Mouse (Mus musculus): Measurements from ENCODE around the gene Wrb. TPM values are rescaled to one million over a fixed set of nuclear protein-coding genes. Genes with fewer than 3 reads are reported as not detected.

Gene Wrb
- total and polyA plus RNA-seq, 3 experiments = 34.5 to 58.8 (median 45.2) TPM

DNA sequence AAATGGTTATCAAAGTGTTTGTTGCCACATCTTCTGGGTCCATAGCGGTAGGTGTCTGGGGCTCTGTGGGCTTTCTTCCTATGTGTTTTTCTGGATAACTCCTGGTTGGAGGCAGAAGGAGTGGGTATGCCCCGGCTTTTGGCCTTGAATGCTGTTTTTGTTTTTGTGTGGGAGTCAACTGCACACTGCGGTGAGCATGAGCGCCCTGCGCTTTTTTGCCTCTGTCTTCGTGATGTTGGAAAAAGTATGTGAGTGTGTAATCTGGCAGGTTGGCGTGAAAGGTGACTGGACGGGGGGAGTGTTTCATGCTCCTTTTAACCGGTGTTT is 55.5 kb downstream of the Wrb start:
- H3K27ac ChIP-seq (ENCODE audit: insufficient read depth, low read depth) = no peak overlapping the region
- H3K27me3 ChIP-seq (replicated peaks) = no peaks in the 10 kb centered on the region
- dilution Hi-C loops (cut with MboI; ENCODE audit: extremely low pct_ligation_motif_present, extremely low pct_unique_long_range_greater_than_20kb, low sequenced_read_pairs) = no loop called here
- in situ Hi-C loops (cut with MboI; ENCODE audit: low pct_ligation_motif_present, low pct_unique_long_range_greater_than_20kb, low sequenced_read_pairs) = no loop called here
- H3K4me2 ChIP-seq (ENCODE audit: insufficient read depth, low read depth, poor library complexity, severe bottlenecking) = no peak overlapping the region
- DNase-seq (ENCODE audit: extremely low read depth) = no peak
- no peaks in the 10 kb centered on the region for H3K36me3 ChIP-seq (replicated peaks in 1 of 2; ENCODE audit: control insufficient read depth in 1 of 2, insufficient read depth in 1 of 2, low read length in 1 of 2)
- H3K4me3 ChIP-seq (replicated peaks in 1 of 3; ENCODE audit: low read depth in 2 of 3, low read length in 2 of 3, poor library complexity in 1 of 3) = no peak overlapping the region
- H3K9me3 ChIP-seq (replicated peaks; ENCODE audit: low read length) = no peaks in the 10 kb centered on the region
- no peak for TF ChIP-seq JUN (IDR thresholded peaks at IDR 0.05; ENCODE audit: insufficient read depth, low read depth, low read length)
- TF ChIP-seq MAFK (IDR thresholded peaks at IDR 0.05; ENCODE audit: insufficient replicate concordance, low read length) = no peak
- TF ChIP-seq HCFC1 (IDR thresholded peaks at IDR 0.05; ENCODE audit: low read depth, low read length) = no peak
- no peak for TF ChIP-seq ZKSCAN1 (IDR thresholded peaks at IDR 0.05; ENCODE audit: borderline replicate concordance, low read depth, low read length)
- no peak for TF ChIP-seq ETS1 (conservative IDR thresholded peaks at IDR 0.05; ENCODE audit: low read depth, low read length)
- TF ChIP-seq CHD2 (IDR thresholded peaks at IDR 0.05; ENCODE audit: low read length) = no peak
- no peak for TF ChIP-seq BHLHE40 (IDR thresholded peaks at IDR 0.05; ENCODE audit: low read depth, low read length)
- TF ChIP-seq MYC (IDR thresholded peaks at IDR 0.05; ENCODE audit: low read depth, low read length) = no peak
- no peak for TF ChIP-seq SIN3A (IDR thresholded peaks at IDR 0.05; ENCODE audit: low read length)
- TF ChIP-seq RAD21 (IDR thresholded peaks at IDR 0.05; ENCODE audit: low read depth, low read length) = no peak
- no peak for TF ChIP-seq RCOR1 (conservative IDR thresholded peaks at IDR 0.05; ENCODE audit: low read depth, low read length)
- no peak for TF ChIP-seq EP300 (IDR thresholded peaks at IDR 0.05; ENCODE audit: low read length)
- TF ChIP-seq SMC3 (IDR thresholded peaks at IDR 0.05; ENCODE audit: low read depth, low read length) = no peak
- no peak for TF ChIP-seq TCF12 (IDR thresholded peaks at IDR 0.05; ENCODE audit: low read depth, low read length)
- no peak for TF ChIP-seq NRF1 (IDR thresholded peaks at IDR 0.05; ENCODE audit: low read depth, low read length)
- TF ChIP-seq MAZ (IDR thresholded peaks at IDR 0.05; ENCODE audit: low read depth, low read length) = no peak
- TF ChIP-seq MEF2A (IDR thresholded peaks at IDR 0.05; ENCODE audit: borderline replicate concordance, low read depth, low read length) = no peak
- TF ChIP-seq E2F4 (IDR thresholded peaks at IDR 0.05; ENCODE audit: insufficient replicate concordance, low read depth, low read length) = no peak
- no peak for TF ChIP-seq IRF4 (IDR thresholded peaks at IDR 0.05; ENCODE audit: low read depth, low read length)
- H3K79me2 ChIP-seq (replicated peaks; ENCODE audit: control insufficient read depth, extremely low read depth, insufficient read depth, poor library complexity, severe bottlenecking) = no peaks in the 10 kb centered on the region
- 0 out of 4 replicates have a peak, but pooled peaks cover 0 to 3% of the 10 kb centered on the region in 2 experiments for H3K4me1 ChIP-seq (ENCODE audit: control insufficient read depth in 1 of 2, insufficient read depth in 2 of 2)
- no peak overlapping the region for H3K9ac ChIP-seq (ENCODE audit: insufficient read depth, low read depth)

DNA sequence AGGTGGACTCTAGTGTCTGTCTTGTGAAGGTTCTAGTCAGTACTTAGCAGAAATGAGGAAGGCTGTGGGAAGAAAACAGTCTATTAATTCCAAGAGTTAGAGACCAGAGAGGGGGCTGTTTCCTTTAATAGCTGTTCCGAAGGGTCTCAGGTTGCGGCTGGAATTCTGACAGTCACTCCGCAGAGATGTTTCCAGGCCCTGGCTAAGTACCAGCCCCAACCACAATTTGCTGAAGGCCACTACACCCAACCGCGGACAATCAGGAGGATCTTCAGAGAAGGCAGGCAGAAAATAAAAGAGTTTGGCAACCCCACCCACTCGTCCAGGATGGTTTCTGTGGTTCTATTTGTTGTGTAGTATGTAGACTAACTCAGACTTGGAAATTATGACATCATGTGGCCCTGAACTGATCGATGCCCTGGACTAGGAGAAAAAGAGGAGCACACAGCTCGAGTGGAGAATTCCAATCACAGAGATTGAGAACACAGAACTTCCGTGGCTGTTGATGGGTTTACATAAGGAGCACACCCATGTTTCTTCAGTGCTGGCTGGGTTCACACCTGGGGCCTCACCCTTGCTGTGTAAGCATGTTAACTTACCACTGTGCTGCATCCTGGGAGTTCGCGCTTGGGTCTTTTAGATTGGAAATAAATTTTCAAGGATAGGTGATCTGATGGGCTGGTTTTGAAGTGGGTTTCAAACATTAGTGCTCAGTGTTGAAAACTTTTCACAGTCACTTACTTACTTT is 56.5 kb downstream of the Wrb start:
- peaks cover 2 to 3% of the 10 kb centered on the region in 2 experiments; a peak in 2 of 4 replicates for H3K4me1 ChIP-seq (ENCODE audit: control insufficient read depth in 1 of 2, insufficient read depth in 2 of 2)
- DNase-seq (ENCODE audit: extremely low read depth) = no peak
- no peak overlapping the region for H3K4me2 ChIP-seq (ENCODE audit: insufficient read depth, low read depth, poor library complexity, severe bottlenecking)
- H3K9ac ChIP-seq (ENCODE audit: insufficient read depth, low read depth) = no peak overlapping the region
- H3K4me3 ChIP-seq (replicated peaks in 1 of 3; ENCODE audit: low read depth in 2 of 3, low read length in 2 of 3, poor library complexity in 1 of 3) = no peak overlapping the region
- no peaks in the 10 kb centered on the region for H3K79me2 ChIP-seq (replicated peaks; ENCODE audit: control insufficient read depth, extremely low read depth, insufficient read depth, poor library complexity, severe bottlenecking)
- in situ Hi-C loops (cut with MboI; ENCODE audit: low pct_ligation_motif_present, low pct_unique_long_range_greater_than_20kb, low sequenced_read_pairs) = no loop called here
- no peaks in the 10 kb centered on the region for H3K27me3 ChIP-seq (replicated peaks)
- dilution Hi-C loops (cut with MboI; ENCODE audit: extremely low pct_ligation_motif_present, extremely low pct_unique_long_range_greater_than_20kb, low sequenced_read_pairs) = no loop called here
- TF ChIP-seq E2F4 (IDR thresholded peaks at IDR 0.05; ENCODE audit: insufficient replicate concordance, low read depth, low read length) (no peak), MEF2A (IDR thresholded peaks at IDR 0.05; ENCODE audit: borderline replicate concordance, low read depth, low read length) (no peak)
- no peaks in the 10 kb centered on the region for H3K9me3 ChIP-seq (replicated peaks; ENCODE audit: low read length)
- H3K27ac ChIP-seq (ENCODE audit: insufficient read depth, low read depth) = no peak overlapping the region
- no peaks in the 10 kb centered on the region for H3K36me3 ChIP-seq (replicated peaks in 1 of 2; ENCODE audit: control insufficient read depth in 1 of 2, insufficient read depth in 1 of 2, low read length in 1 of 2)

Other genes starting within 250 kb of the Wrb start
- gene Psmg1, start 154.4 kb upstream of the Wrb start, total RNA-seq (2012; rRNA removed) = 134 and 146 TPM in 2 replicates
- gene Psmg1, start 154.4 kb upstream of the Wrb start, total RNA-seq (2014; rRNA removed) = 250 and 256 TPM in 2 replicates
- 198 and 220 TPM in 2 replicates for gene Psmg1, start 154.4 kb upstream of the Wrb start, polyA plus RNA-seq (2012; ENCODE audit: insufficient read length, low read depth)
- 7.1 and 8.1 TPM in 2 replicates for gene Brwd1, start 62.9 kb upstream of the Wrb start, total RNA-seq (2012; rRNA removed)
- gene Brwd1, start 62.9 kb upstream of the Wrb start, total RNA-seq (2014; rRNA removed) = 4.3 and 4.4 TPM in 2 replicates
- gene Brwd1, start 62.9 kb upstream of the Wrb start, polyA plus RNA-seq (2012; ENCODE audit: insufficient read length, low read depth) = 3.4 and 4.4 TPM in 2 replicates
- 243 and 304 TPM in 2 replicates for gene Hmgn1, start 17.7 kb upstream of the Wrb start, total RNA-seq (2012; rRNA removed)
- gene Hmgn1, start 17.7 kb upstream of the Wrb start, total RNA-seq (2014; rRNA removed) = 394 and 426 TPM in 2 replicates
- gene Hmgn1, start 17.7 kb upstream of the Wrb start, polyA plus RNA-seq (2012; ENCODE audit: insufficient read length, low read depth) = 745 and 979 TPM in 2 replicates
- 0.04 TPM in 1 of 2 replicates, not detected in the other for gene Lca5l, start 46.9 kb downstream of the Wrb start, total RNA-seq (2012; rRNA removed)
- not detected in 2 replicates for gene Lca5l, start 46.9 kb downstream of the Wrb start, total RNA-seq (2014; rRNA removed)
- 0.33 and 0.37 TPM in 2 replicates for gene Lca5l, start 46.9 kb downstream of the Wrb start, polyA plus RNA-seq (2012; ENCODE audit: insufficient read length, low read depth)
- gene Sh3bgr, start 55.0 kb downstream of the Wrb start, total RNA-seq (2012; rRNA removed) = 0.38 TPM in 1 of 2 replicates, not detected in the other
- not detected in 2 replicates for gene Sh3bgr, start 55.0 kb downstream of the Wrb start, total RNA-seq (2014; rRNA removed)
- 0.70 and 1.6 TPM in 2 replicates for gene Sh3bgr, start 55.0 kb downstream of the Wrb start, polyA plus RNA-seq (2012; ENCODE audit: insufficient read length, low read depth)
- 0.04 and 0.13 TPM in 2 replicates for gene B3galt5, start 90.4 kb downstream of the Wrb start, total RNA-seq (2012; rRNA removed)
- 0.23 and 0.26 TPM in 2 replicates for gene B3galt5, start 90.4 kb downstream of the Wrb start, total RNA-seq (2014; rRNA removed)
- 0.57 and 0.87 TPM in 2 replicates for gene B3galt5, start 90.4 kb downstream of the Wrb start, polyA plus RNA-seq (2012; ENCODE audit: insufficient read length, low read depth)